Mouse (Mus musculus): ENCODE measurements around the gene C1s2.
"Not testable (repeated sequence)": the region's sequence is repeated elsewhere in the genome, so short reads cannot be mapped to it uniquely, and the experiment has no call there.

The C1s2 gene

DNA sequence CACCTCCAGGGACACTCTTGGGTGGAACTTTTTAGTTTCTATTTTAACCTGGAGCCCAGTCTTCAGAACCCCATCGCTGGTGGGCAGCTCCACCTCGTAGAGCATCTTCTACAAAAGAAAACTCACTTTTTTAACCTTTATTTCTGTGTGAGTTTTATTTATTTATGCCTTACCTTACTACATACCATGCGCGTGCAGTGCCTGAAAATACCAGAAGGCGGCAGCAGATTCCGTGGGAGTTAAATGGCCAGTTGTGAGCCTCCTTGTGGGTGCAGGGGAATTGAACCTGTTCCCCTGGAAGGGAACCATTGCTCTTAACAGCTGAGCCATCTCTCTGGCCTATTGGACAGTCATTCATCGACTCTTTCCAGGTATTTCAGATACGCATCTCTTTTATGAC lies 5.1 kb upstream of the C1s2 start:
- DNase-seq (ENCODE audit: low read depth in 1 of 2, low spot score in 2 of 2), result peak in 1 of 2 experiments; percentile 57

DNA sequence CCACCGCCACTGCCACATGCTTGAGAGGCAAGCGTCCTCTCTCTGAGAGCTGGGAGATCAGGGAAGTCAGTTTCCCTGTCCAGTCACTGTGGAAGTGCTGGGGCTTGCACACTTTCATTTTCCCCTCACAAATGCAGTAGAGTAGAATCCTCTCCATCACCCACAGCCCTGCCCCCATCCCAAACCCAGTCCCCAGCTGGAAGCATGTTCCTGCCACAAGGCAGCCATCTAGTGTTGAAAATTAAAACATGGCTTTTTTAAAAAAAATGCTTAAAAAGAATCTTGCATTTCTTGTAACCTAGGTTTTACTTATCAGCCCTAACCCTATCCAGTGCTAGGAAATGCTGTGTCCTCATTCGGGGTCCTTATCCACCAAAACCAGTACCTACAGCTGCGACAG lies 4.2 kb upstream of the C1s2 start:
- DNase-seq (ENCODE audit: low read depth in 1 of 2, low spot score in 2 of 2), result no peak

DNA sequence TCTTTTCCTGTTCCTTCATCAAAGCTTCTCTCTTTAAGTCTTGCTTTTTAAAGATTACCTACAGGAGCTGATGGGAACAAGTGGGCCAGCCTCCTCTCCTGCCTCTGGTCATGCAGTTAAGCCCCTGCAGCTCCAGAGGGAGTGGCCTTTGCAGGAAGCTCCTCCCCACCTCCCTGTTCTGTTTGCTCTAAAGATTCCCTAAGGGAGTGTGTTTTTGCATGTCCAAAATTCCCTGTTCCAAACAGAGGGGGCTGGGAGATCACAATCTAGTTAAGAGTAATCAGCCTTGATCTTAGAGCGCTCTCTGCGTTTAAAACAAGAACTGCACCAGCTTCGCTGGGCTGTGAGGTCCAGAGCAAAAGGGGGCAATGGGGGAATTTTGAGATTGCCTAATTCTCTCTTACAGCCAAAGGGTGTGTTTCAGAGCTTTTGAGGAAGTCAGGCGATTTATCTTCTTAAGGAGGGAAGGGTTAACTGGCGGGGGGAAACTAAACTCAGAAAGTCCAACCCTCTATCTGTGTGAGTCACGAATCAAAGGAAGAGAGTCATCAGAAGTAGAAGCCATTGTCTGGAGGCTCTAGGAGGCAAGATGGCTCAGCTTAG lies 1.1 kb upstream of the C1s2 start:
- peak; percentile 32 to 45 for DNase-seq (ENCODE audit: low read depth in 1 of 2, low spot score in 2 of 2)

DNA sequence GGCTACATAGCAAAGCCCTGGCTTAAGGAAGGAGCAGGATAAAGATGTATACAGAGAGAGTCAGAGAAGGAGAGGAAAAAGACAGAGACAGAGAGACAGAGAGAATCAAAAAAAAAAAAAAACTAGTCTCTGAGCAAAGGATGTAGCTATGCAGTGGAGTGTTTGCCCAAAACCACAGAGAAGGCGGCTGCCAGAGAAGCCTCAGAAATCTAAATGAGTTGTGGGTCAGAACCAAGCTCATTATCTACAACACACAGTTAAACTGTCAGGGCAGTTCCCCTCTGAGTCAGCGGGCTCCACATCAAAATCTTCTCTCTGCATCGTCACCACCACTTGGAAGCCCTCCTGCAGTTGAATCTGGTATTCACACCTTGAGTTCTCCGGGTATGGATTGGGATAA lies 5.1 kb downstream of the C1s2 start:
- no peak for DNase-seq (ENCODE audit: low read depth in 1 of 2, low spot score in 2 of 2)

DNA sequence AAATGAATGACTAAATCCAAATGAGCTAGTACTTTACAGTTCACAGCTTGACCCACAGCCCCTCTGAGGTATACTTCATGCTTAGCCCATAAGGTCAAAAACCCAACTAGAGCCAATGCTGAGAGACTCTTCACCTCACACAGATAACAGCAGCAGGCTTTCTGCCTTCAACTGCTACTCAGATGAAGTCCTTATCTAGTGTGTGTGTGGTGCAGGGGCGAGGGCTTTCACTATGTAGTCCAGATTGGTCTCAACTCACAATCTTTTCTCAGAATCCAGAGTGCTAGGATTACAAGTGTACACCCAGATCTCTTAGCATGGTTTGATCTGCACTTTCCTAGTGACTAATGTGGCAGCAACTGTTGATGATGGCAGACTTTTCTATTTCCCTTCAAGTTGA lies 9.7 kb downstream of the C1s2 start:
- not testable (repeated sequence) for DNase-seq (ENCODE audit: low read depth in 1 of 2, low spot score in 2 of 2)

DNA sequence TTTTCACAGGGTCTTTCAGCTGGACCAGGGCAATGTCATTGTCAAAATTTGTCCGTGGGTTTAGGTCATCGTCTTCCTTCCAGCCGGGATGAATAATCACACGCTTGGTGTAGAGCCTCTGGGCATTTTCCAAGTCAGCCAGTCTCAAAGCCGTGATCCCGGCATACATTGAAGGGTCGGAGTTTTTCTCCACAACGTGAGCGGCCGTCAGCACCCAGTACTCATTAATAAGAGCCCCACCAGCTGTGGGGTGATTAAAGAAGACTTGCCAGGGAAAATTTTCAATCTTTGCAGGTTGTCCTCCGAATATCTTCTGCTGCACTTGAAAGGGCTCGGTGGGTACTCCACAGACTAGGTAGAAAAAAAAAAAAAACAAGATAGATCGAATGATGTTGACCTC lies 10.3 kb downstream of the C1s2 start:
- DNase-seq (ENCODE audit: low read depth in 1 of 2, low spot score in 2 of 2), result no peak

DNA sequence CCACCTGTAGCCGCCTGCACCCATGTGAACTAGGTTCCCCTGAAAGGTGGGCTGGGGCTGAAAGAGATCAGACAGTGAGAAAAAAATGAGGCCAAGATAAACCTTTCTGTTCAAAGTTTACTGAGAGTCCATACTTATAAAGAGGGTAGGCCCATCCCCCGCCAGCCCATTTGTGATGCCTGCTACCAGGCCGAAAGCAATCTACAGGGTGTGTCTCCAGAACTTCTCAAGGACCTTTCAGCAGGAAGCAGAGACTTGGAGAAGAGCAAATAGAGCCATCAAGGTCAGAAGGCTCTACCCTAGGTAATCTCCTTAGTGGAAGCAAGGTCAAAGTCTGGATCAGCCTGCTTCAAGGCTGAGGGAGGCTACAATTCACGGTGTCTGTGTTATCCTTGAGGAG lies 33.9 kb downstream of the C1s2 start:
- no peak for DNase-seq (ENCODE audit: low read depth in 1 of 2, low spot score in 2 of 2)

DNA sequence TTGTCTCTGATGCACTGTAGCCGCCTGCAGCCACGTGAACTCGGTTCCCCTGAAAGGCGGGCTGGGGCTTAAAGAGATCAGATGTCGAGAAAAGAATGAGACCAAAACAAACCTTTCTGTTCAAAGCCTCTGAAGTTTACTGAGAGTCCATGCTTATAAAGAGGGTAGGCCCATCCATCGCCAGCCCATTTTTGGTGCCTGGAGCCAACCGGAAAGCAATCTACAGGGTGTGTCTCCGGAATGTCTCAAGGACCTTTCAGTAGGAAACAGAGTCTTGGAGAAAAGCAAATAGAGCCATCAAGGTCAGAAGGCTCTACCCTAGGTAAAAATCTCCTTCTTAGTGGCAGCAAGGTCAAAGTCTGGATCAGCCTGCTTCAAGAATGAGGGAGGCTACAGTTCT lies 42.8 kb downstream of the C1s2 start:
- DNase-seq (ENCODE audit: low read depth in 1 of 2, low spot score in 2 of 2), result no peak

DNA sequence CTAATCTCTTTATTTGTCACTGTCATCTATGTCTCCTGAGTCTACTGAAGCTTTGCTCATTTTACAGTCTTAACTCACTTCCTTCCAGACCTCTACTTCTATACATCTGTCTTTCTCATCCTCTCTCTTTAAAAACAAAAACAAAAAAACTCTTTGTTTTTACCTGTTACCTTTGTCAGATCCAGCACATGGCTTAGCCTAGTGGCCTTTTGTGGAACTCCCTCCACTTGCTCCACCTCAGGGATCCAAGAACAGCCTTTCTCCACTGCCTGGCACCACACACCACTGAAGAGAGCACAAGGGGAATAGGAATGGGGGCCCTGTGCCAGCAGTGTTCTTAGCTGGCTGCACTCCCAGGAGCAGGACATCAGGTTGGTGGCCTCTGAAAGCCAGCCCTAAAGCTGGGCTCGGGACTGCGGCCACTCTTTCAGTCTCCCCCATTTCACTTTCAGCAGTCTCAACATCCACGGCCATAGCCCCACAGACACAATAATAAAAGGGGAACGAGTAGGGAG lies 43.6 kb downstream of the C1s2 start:
- DNase-seq (ENCODE audit: low read depth in 1 of 2, low spot score in 2 of 2), result no peak

DNA sequence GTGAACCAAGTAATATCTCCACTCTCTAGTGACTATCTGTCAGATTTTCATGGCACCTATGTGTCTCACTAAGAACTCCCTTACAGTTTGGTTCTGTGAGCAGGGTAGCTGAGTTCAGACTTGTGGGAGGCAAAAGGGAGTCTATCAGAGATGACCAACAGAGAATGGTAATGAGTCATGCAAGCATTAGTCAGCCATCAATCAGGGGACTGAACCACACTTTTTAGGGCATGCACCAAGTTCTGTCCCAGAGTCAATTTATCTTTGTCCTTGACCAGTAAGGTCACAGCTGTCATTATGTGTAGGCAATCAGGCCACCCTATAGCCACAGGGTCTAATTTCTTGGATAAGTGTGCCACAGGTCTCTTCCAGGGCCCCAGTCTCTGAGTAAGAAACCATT lies 47.1 kb downstream of the C1s2 start:
- DNase-seq (ENCODE audit: low read depth in 1 of 2, low spot score in 2 of 2), result no peak

DNA sequence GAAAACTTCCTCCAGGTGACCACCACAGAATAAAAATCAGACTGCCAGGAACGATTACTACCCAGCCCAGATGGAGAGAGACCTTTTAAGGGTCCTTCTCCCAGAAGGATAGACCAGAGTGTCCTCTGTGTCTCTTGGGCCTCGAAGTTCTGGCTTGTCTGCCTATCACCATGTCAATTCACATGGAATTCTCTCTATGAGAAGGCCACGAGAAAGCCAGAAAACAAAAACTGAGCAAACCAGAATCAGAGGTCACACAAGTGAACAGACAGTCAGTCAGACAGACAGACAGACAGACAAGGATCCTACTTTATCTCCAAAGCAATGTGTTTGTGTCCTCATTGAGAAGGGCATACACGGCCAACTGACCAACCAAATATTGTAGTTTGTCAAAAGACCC lies 49.6 kb downstream of the C1s2 start:
- no peak for DNase-seq (ENCODE audit: low read depth in 1 of 2, low spot score in 2 of 2)

DNA sequence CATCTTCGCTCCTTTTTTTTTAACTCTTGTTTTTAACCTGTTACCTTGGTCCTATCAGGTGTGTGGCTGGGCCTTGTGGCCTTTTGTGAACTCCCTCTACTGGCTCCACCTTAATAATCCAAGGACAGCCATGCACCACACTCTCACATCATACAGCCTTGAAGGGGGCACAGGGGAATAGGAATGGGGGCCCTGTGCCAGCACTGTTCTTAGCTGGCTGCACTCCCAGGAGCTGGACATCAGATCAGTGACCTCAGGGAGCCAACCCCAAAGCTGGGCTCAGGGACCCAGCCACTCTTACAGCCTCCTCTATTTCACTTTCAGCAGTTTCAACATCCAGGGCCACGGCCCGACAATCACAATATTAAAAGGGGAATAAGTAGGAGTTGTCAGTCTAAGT lies 50.1 kb downstream of the C1s2 start:
- DNase-seq (ENCODE audit: low read depth in 1 of 2, low spot score in 2 of 2), result no peak

DNA sequence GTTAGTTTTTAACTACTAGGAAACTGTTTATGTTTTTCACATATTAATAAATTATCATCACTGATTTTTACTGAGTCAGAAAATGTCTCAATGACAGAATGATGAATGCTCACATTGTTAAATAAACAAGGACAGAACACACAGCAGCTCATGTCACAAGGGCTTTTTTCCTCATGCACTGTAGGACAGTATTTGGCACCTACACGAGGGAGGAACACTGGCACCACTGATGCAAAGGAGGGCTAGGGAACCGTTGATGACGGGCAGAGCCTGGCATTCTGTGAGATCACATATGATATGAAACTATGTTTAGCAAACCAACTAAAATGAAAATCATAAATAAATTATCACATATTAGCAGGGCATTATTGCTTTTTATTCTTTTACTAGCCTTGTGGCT lies 51.0 kb downstream of the C1s2 start:
- no peak for DNase-seq (ENCODE audit: low read depth in 1 of 2, low spot score in 2 of 2)

DNA sequence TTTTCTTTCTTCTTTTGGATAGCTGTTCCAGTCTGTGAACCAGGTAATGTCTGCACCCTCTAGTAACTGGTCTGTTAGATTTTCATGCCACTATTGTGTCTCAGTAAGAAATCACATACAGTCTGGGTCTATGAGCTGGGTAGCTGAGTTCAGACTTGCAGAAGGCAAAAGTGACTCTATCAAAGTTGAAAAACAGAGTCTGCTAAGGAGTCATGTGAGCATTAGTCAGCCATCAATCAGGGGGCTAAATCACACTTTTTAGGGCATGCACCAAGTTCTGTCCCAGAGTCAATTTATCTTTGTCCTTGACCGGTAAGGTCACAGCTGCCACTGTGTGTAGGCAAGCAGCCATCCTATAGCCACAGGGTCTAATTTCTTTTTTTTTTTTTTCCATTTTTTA lies 53.7 kb downstream of the C1s2 start:
- DNase-seq (ENCODE audit: low read depth in 1 of 2, low spot score in 2 of 2), result no peak

DNA sequence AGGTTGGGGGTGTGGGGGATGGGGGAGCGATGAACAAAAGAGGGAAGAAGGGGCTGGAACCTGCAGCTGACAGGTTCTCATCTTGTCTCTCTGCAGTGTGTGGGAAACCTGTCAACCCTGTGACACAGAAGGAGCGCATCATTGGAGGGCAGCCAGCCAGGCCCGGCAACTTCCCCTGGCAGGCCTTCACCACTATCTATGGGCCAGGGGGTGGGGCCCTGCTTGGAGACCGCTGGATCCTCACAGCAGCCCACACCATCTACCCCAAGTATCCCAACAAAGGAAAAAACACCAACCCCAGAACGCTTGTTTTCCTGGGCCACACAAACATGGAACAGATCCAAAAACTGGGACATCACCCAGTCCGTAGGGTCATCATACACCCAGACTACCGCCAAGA lies 55.7 kb downstream of the C1s2 start:
- not testable (repeated sequence) for DNase-seq (ENCODE audit: low read depth in 1 of 2, low spot score in 2 of 2)

DNA sequence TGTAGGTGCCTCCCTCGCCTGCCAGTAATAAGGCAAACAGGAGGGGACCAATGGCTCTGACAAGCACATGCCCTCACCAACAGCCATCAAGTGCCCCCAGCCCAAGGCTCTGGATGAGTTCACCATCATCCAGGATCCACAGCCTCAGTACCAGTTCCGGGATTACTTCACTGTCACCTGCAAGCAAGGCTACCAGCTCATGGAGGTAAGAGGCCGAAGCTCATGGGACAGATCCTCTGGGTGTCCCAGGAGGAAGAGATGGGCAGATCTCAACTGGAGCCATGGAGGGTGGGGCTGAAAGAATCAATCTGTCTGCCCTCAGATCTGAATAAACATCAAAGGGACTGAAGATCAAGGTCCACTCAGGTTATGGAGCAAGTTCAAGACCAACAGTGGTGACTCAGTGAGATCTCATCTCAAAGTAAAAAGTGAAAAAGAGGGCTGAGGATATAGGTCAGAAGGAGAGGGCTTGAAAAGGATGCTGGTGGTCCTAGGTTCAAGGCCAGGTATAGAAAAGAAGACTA lies 60.7 kb downstream of the C1s2 start:
- not testable (repeated sequence) for DNase-seq (ENCODE audit: low read depth in 1 of 2, low spot score in 2 of 2)
